Mouse (Mus musculus) left cerebral cortex, adult 9 months (tissue): Measurements from ENCODE around the gene Chadl.

Experiments used
- DNase-seq, 2 experiments: peaks; one replicate each; pipeline ENCODE4 v3.0.0; 2022; ENCODE audit warnings: low spot score in 2 of 2

The Chadl gene

DNA sequence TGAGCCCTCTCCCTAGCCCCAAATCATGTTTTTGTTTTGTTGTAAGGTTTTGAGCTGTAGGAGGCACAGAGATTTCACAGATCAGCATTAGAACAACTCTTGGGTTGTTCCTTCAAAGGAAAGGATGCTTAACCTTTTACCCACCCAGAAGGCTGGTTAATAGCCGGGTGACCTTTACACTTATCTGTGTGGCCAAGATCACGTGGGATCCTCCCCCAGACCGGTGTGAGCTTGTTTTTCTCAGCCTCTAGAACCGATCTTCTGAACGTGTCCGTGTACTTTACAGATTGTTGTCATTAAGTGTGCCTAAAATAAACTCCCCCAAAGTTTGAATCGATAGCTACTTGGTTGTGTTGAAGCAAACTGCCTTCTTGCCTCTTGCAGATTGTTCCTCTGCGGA, 3.5 kb upstream of the Chadl start:
- no peak for DNase-seq

DNA sequence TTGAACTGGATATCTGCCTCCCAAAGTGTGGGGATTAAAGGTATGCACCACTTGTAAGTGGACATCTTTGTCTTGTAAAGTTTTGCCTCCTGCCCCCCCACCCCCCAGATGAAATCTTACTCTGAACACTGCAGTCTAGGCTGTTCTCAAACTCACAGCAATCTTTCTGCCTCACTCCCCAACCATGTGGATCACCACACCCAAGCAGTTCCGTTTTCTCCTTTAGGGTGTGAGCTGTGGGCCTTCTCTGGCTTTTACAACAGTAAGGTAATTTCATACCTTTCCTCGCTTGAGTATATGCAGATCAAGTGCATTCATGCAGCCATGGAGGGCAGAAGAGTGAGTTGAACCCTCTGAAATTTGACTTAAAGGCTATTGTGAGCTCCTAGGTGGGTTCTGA, 3.1 kb upstream of the Chadl start:
- DNase-seq: no peak

DNA sequence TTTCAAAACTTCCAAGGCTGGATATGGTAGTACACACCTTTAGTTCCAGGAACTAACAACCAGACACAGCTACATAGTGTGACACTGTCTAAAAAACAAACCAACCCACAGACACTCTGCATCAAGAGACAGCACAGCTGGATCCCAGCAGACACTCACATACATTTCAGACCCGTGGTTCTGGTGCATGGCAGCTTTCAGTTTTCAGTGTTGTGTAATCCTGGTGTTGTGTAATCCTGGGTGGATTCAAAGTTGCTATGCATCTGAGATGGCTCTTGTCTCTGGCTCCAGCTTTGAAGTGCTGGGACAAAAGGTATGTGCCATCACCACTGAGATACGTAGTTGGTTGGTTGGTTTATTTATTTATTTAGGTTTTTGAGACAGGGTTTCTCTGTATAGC, 1.4 kb upstream of the Chadl start:
- DNase-seq: no peak

DNA sequence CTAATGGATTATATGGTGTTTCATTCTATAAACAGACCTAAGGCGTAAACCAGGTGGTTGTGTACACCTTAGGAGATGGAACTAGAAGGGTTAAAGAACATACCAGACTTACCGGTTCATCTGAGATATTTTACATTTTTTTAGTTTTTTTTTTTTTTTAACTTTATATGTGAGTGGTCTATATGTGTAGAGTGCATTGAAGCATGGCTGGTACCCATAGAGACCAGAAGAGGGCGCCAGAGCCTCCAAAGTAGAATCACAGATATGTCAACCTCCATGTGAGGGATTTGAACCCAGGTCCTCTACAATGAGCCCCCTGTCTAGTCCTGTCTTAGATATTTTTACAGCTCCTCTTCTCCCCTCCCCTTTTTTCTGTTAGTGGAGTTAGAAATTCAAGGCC, 760 bp upstream of the Chadl start:
- peak in 1 of 2 experiments; percentile 36 for DNase-seq

DNA sequence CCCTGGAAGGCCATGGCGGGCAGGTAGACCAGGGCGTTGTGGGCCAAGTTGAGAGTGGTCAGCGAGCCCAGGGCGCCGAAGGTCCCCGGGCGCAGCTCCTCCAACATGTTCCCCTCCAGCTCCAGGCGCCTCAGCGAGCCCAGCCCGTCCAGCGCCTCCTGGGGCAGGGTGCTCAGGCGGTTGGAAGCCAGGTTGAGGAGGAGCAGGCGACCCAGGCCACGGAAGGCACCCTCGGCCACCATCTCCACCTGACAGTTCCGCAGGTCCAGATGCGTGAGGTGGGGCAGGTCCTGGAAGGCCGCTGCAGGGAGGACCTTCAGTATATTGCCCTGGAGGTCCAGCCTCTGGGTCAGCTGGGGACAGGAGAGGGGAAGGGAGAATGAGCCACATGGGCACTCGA, 2.2 kb downstream of the Chadl start:
- no peak for DNase-seq

DNA sequence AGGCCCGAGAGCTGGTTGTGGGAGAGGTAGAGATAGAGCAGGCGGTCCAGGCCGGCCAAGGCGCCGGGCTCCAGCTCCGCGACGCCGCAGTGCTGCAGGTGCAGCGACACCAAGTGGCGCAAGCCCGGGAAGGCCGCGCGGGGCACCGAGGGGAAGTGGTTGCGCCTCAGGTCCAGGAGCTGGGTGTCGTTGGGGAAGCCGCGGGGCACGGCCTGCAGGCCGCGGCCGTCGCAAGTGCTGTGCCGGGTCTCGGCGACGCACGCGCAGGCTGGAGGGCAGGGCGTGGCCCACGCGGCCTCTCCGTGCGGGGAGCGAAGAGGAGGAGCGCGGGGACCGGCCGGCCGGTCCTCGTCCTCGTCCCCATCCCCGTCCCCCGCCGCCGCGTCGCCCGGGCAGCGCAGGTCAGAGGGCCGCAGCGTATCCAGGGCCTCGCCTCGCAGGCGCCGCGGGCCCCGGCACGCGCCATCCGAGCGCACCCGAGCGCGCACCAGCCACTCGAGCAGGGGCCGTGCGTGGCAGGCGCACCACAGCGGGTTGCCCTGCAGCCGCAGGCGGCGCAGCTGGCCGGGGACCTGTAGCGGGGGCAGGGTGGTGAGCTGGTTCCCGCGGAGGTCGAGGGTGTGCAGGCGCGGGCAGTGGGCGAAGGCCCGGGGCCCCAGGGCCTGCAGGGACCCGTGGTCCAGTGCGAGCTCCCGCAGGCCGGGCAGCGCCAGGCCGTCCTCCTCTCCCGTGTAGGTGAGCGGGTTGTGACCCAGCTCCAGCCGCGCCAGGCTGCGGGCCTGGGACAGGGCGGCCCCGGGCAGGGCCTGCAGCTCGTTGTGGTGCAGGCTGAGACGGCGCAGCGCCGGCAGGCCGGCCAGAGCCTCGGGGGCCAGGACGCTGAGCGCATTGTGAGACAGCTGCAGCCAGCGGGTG, 2.9 kb downstream of the Chadl start:
- DNase-seq: peak in 1 of 2 experiments; percentile 74

DNA sequence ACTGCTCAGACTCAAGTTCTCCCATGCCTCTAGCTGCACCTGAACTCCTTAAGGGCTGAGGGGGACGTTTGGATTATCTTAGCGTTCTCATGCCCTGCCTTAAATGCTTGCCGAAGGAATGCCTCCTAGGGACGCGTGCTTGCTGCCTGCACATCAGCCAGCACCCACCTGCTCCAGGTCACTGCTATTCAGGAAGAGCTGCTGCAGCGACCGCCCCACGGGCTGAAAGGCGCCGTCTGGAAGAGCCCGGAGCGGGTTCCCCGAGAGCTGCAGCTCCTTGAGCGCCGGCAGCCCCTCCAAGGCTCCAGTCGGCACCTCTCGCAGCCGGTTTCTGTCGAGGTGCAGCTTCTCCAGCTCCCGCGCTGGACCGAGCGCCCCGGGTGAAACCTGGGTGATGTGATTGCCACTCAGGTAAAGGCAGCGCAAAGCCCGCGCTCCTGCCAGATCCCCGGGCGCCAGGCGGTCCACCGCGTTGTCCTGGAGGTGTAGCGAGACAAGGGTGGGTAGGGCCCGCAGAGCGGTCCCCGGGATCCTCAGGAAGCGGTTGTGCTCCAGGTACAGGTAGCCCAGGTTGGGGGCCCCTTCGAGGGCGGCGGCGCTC, 3.6 kb downstream of the Chadl start:
- no peak for DNase-seq

DNA sequence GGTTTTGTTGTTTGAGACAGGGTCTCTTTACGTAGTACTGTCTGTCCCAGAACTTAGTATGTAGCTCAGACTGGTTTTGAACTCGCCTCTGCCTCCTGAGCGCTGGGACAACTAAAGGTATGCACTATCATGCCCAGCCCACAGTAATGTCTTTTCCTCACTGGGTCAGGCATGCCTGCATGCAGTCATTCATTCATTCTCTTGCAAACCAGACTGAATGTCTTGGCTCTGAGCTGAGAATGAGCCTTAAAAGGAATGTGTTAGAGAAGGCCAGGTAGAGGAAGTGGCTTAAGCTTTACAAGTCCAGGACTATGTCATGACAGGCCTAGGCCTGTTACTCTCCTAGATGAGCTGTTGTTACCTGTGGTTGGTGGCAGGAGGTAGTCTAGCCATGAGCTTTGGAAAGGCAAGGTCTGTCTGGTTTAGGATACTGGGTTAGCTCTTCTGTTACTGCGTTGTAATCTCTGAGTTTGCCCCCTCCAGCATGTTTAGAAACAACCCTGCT, 16.7 kb downstream of the Chadl start:
- no peak for DNase-seq

DNA sequence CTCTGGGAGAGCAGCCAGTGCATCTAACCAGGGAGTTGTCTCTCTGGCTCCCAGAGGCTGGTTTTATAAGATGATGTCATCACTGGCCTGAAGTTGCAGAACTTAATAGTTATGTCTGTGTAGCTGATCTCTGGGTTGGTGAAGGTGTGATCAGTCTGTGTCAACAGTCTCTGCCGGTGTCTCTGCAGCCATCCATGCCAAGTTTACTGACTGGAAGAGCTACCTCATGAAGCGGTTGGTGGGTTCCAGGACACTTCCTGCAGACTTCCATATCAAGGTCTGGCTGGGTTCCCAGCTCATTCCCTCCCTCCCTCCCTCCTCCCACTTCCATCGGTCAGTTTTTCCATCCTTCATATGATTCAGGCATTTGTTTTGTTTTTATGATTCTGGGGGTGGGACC, 20.4 kb downstream of the Chadl start:
- DNase-seq: no peak

DNA sequence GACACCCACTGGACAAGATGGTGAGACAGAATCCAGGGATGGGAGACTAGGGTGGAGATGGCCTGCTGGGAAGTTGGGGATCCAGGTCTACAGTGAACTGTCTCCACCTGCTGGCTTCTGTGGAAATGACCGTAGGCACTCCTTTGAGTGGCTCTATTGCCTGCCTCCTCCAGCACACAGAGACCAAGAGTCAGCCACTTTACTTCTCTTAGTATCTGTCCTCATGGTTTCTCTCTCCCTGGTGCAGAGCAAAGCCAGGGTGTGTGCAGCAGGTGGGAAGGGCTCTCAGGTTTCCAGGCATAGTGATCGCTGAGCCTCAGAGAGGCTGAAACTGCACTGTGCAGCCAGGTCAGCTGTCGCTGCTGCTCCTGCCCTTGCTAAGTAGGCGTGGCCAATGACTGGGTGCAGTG, 26.9 kb downstream of the Chadl start:
- DNase-seq: peak in 1 of 2 experiments; percentile 38

DNA sequence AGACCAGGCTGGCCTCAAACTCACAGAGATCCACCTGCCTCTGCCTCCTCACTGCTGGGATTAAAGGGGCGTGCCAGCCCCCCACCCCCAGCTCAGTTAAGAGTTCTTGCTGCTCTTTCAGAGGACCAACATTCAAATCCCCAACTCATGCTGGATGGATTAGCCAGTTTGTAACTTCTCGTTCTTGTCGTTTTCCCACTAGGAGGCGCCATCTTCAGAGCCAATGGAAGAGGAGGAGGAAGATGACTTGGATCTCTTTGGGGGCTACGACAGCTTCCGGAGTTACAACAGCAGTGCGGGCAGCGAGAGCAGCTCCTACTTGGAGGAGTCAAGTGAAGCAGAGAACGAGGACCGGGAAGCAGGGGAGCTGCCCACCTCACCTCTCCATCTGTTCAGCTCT, 30.1 kb downstream of the Chadl start:
- DNase-seq: no peak

DNA sequence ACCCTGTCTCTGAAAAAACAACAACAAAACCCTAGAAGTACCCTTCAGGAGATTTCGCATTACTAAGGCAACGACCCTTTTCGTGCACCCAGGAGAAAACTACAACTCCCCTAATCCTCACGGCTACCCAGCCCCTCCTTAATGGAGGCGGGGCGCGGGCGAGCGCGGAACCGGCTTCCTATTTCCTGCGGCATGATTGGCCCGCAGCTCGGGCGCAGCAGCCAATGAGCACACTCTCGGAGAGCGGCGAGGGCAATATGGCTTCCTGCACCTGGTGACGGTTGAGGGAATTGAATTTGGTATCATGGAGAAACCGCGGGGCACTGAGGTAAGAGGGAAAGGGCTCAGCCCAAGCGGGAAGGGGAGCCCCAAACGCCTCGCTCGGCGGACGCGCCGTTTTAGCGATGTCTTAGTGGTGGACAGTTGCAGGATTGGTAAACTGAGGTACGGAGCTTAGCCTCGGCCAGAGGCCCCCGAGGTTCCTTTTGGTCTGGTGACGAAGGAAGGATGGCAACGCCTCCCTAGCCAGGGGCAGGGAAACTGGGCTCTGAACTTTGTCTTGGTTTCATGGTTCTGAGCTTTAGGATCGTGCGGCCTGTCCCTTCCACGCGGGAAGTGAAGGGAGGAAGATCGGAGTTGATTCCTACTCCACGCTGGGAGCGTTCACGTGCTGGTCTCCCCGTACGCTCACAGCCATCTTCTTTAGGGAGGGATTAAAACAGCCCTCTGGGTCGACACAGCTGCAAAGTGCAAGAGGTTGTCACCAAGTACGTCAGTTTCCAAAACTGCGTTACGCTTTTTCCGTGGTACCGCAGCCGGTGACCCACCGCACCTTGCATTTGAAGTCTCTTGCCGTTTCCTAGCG, 33.2 kb downstream of the Chadl start, which contains the start of gene L3mbtl2:
Gene L3mbtl2 (plus strand): TSS at position 193 of the 865 bp plus-strand sequence.
- DNase-seq: peak; percentile 82 to 93

DNA sequence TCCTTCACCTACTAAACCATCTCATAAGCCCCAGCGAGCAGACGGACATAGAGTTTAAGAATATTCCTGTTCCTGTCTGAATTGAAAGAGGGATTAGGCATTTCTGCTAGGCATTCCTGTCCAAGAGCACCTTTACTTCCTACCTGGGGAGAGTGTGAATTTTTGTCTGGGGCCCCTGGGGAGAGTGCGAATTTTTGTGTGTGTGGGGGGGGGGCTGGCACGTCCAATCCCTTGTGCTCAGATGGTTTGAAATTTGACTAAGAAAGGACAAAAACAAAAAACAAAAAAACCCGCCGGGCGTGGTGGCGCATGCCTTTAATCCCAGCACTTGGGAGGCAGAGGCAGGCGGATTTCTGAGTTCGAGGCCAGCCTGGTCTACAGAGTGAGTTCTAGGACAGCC, 33.8 kb downstream of the Chadl start:
- DNase-seq: no peak

DNA sequence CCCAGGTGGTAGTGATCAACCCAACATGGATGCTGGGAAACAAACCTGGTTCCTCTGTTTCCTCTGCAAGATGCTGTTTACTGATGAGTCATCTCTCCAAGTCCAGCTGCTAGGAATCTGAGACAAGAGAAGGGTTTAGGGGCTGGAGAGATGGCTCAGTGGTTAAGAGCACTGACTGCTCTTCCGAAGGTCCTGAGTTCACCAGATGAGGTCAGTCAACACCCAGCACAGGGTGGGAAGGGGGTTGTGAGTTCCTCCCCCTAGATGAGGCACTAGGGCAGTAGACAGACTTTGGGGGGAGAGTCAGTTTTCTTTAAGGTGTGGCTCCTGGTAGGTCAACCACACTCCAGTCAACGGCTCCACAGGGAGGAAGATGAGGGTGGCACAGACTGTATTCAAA, 35.4 kb downstream of the Chadl start:
- DNase-seq: no peak

DNA sequence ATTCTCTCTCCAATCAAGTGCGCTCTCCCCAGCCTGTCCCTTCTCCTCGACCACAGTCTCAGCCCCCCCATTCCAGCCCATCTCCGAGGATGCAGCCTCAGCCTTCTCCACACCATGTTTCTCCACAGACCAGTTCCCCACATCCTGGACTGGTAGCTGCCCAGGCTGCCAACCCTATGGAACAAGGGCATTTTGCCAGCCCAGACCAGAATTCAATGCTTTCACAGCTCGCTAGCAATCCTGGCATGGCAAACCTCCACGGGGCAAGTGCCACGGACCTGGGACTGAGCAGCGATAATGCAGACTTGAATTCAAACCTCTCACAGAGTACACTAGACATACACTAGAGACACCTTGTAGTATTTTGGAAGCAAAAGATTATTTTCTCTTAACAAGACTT, 46.5 kb downstream of the Chadl start:
- no peak for DNase-seq

DNA sequence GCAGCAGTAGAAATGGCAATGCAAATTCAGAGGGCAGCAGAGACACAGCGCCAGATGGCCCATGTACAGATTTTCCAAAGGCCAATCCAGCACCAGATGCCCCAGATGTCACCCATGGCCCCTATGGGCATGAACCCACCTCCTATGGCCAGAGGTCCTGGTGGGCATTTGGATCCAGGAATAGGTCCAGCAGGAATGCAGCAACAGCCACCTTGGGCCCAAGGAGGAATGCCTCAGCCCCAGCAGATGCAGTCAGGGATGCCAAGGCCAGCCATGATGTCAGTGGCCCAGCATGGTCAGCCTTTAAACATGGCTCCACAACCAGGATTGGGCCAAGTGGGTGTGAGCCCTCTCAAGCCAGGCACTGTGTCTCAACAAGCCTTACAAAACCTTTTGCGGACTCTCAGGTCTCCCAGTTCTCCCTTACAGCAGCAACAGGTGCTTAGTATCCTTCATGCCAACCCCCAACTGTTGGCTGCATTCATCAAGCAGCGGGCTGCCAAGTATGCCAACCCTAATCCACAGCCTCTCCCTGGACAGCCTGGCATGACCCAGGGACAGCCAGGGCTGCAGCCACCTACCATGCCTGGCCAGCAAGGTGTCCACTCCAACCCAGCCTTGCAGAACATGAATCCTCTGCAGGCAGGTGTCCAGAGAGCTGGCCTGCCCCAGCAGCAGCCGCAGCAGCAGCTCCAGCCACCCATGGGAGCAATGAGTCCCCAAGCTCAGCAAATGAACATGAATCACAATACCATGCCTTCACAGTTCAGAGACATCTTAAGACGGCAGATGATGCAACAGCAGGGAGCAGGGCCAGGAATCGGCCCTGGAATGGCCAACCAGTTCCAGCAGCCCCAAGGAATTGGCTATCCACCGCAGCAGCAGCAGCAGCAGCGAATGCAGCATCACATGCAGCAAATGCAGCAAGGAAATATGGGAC, 47.3 kb downstream of the Chadl start:
- DNase-seq: no peak
